Mouse (Mus musculus): Measurements from ENCODE around the gene Olfr1193. TPM values are rescaled to one million over a fixed set of nuclear protein-coding genes. Genes with fewer than 3 reads are reported as not detected.

Olfr1193 gene
- not detected in 2 replicates for total RNA-seq (2023)

GRCm38 (mm10) chr2:88675328-88675727, at the start of gene Olfr1193:
Gene Olfr1193, plus strand, starts transcription at chr2:88675628.

GRCm38 (mm10) chr2:88640242-88640641, 35.2 kb upstream of the Olfr1193 start, which contains the start of gene Olfr1191-ps1:
Gene Olfr1191-ps1, plus strand, starts transcription at chr2:88640542.

GRCm38 (mm10) chr2:88648209-88648608, 27.2 kb upstream of the Olfr1193 start, which contains the start of gene Olfr1192-ps1:
Gene Olfr1192-ps1, plus strand, starts transcription at chr2:88648509.

GRCm38 (mm10) chr2:88689087-88689486, 13.7 kb downstream of the Olfr1193 start, which contains the start of gene Olfr1195:
Gene Olfr1195, minus strand, starts transcription at chr2:88689187.

GRCm38 (mm10) chr2:88704497-88704896, 29.1 kb downstream of the Olfr1193 start, which contains the start of gene Olfr1196:
Gene Olfr1196, minus strand, starts transcription at chr2:88704597.

Other genes with a start within 250 kb of the Olfr1193 start
- not detected in 2 replicates for gene Olfr1181, start 249.5 kb upstream of the Olfr1193 start, total RNA-seq (2023)
- not detected in 2 replicates for gene Gm13757, start 226.5 kb upstream of the Olfr1193 start, total RNA-seq (2023)
- gene Olfr1183, start 220.8 kb upstream of the Olfr1193 start, total RNA-seq (2023) = not detected in 2 replicates
- not detected in 2 replicates for gene Olfr1184, start 192.0 kb upstream of the Olfr1193 start, total RNA-seq (2023)
- not detected in 2 replicates for gene Olfr1185-ps1, start 182.3 kb upstream of the Olfr1193 start, total RNA-seq (2023)
- gene Olfr1186, start 157.1 kb upstream of the Olfr1193 start, total RNA-seq (2023) = not detected in 2 replicates
- gene Olfr1188, start 118.7 kb upstream of the Olfr1193 start, total RNA-seq (2023) = not detected in 2 replicates
- not detected in 2 replicates for gene Olfr1189, start 89.2 kb upstream of the Olfr1193 start, total RNA-seq (2023)
- gene Olfr1191-ps1, start 35.1 kb upstream of the Olfr1193 start, total RNA-seq (2023) = 0.06 TPM in 1 of 2 replicates, not detected in the other
- gene Olfr1192-ps1, start 27.1 kb upstream of the Olfr1193 start, total RNA-seq (2023) = not detected in 2 replicates
- gene Olfr1195, start 13.6 kb downstream of the Olfr1193 start, total RNA-seq (2023) = not detected in 2 replicates
- gene Olfr1196, start 29.0 kb downstream of the Olfr1193 start, total RNA-seq (2023) = not detected in 2 replicates
- gene Olfr1197, start 56.7 kb downstream of the Olfr1193 start, total RNA-seq (2023) = not detected in 2 replicates
- gene Olfr1198, start 75.7 kb downstream of the Olfr1193 start, total RNA-seq (2023) = not detected in 2 replicates
- gene Olfr1199, start 84.8 kb downstream of the Olfr1193 start, total RNA-seq (2023) = not detected in 2 replicates
- not detected in 2 replicates for gene Olfr1200, start 94.9 kb downstream of the Olfr1193 start, total RNA-seq (2023)
- not detected in 2 replicates for gene Olfr1201, start 117.4 kb downstream of the Olfr1193 start, total RNA-seq (2023)
- not detected in 2 replicates for gene Olfr1202, start 138.9 kb downstream of the Olfr1193 start, total RNA-seq (2023)
- not detected in 2 replicates for gene Olfr1205, start 154.1 kb downstream of the Olfr1193 start, total RNA-seq (2023)
- not detected in 2 replicates for gene Olfr1204, start 173.7 kb downstream of the Olfr1193 start, total RNA-seq (2023)
- gene Olfr1206, start 187.6 kb downstream of the Olfr1193 start, total RNA-seq (2023) = not detected in 2 replicates
- gene Olfr1208, start 226.7 kb downstream of the Olfr1193 start, total RNA-seq (2023) = not detected in 2 replicates
- not detected in 2 replicates for gene Olfr1209, start 239.5 kb downstream of the Olfr1193 start, total RNA-seq (2023)

Measured in neutrophil, adult 65 days (primary cell).